24 mouse cellular contexts compared by ENCODE assay signal in genomic region chr4:41655525-41655924, GRCm38 (mm10). TPM values are rescaled to one million over a fixed set of nuclear protein-coding genes. Genes with fewer than 3 reads are reported as not detected.
DNase-seq lines count a peak whose midpoint lies in the region; ATAC-seq lines count a peak whose summit lies in the region.
"Had no signal": no experiment of that assay in that cellular context is flagged by ENCODE, and none has a peak within 500 bp of the region (broad histone marks: within the 10 kb centered on the region; RNA-seq: fewer than 3 reads in every experiment).

No protein-coding gene starts in this region.

- no peak overlapping the region for H3K4me2 ChIP-seq in neural tube, embryonic 11.5 days (ENCODE audit: low read depth)
- H3K4me2 ChIP-seq in neural tube, embryonic 15.5 days: no peak overlapping the region
- H3K4me2 ChIP-seq: heart, embryonic 13.5 days; hindbrain, embryonic 12.5 days; intestine, embryonic 15.5 days had no signal

- ATAC-seq in neural tube, embryonic 11.5 days (ENCODE audit: insufficient read depth, low FRiP score, low TSS enrichment): no peak
- ATAC-seq in neural tube, embryonic 15.5 days (ENCODE audit: low FRiP score): no peak
- ATAC-seq: CD4-positive, CD25-positive, alpha-beta regulatory T cell, adult 4 months; forebrain, postnatal 0 days; hindbrain, embryonic 16.5 days; intestine, embryonic 15.5 days had no signal

- H3K9me3 ChIP-seq in neural tube, embryonic 11.5 days (ENCODE audit: control insufficient read depth, low read length): no peaks in the 10 kb centered on the region
- H3K9me3 ChIP-seq in neural tube, embryonic 15.5 days (replicated peaks): no peaks in the 10 kb centered on the region
- no peaks in the 10 kb centered on the region for H3K9me3 ChIP-seq in limb, embryonic 10.5 days (replicated peaks)
- H3K9me3 ChIP-seq: heart, embryonic 10.5 days; heart, embryonic 13.5 days; hindbrain, embryonic 12.5 days; intestine, embryonic 15.5 days had no signal

- no peak overlapping the region for H3K9ac ChIP-seq in neural tube, embryonic 11.5 days (ENCODE audit: low read length)
- H3K9ac ChIP-seq in neural tube, embryonic 15.5 days (replicated peaks): no peak overlapping the region
- H3K9ac ChIP-seq: forebrain, postnatal 0 days; heart, embryonic 13.5 days; hindbrain, embryonic 12.5 days; intestine, embryonic 15.5 days had no signal

- no peak overlapping the region for H3K4me3 ChIP-seq in neural tube, embryonic 11.5 days (ENCODE audit: low read depth, low read length)
- no peak overlapping the region for H3K4me3 ChIP-seq in neural tube, embryonic 15.5 days (replicated peaks)
- H3K4me3 ChIP-seq in limb, embryonic 10.5 days: no peak overlapping the region
- H3K4me3 ChIP-seq: gastrocnemius, adult 2 months; heart, embryonic 10.5 days; heart, embryonic 13.5 days; hindbrain, embryonic 12.5 days; intestine, embryonic 15.5 days had no signal

- WGBS in neural tube, embryonic 11.5 days: 81% methylated on average over 2 of the region's 2 CpGs
- WGBS in neural tube, embryonic 15.5 days: 86% methylated on average over 2 of the region's 2 CpGs
- WGBS in limb, embryonic 10.5 days: 54% methylated on average over 2 of the region's 2 CpGs

- peak; percentile 87 for DNase-seq in heart, adult 11 months
- DNase-seq in heart, adult 9 months (ENCODE audit: low spot score in 2 of 2): no peak
- peak; percentile 9 for DNase-seq in neural tube, embryonic 11.5 days (ENCODE audit: low spot score)
- no peak for DNase-seq in limb, embryonic 10.5 days (ENCODE audit: low spot score)
- no peak for DNase-seq in lung, postnatal 14 days
- DNase-seq: adrenal gland, adult 2 months; adrenal gland, postnatal 14 days; cerebellum, adult 11 months; cerebellum, adult 2 months; cerebellum, adult 9-11 months; cerebellum, postnatal 25 days; forebrain, postnatal 0 days; gastrocnemius, adult 2 months; gastrocnemius, postnatal 14 days; heart, adult 18-20 months; heart, postnatal 14 days; heart, postnatal 4 days had no signal

- no peak overlapping the region for H3K27ac ChIP-seq in neural tube, embryonic 11.5 days (ENCODE audit: low read depth, low read length)
- no peak overlapping the region for H3K27ac ChIP-seq in neural tube, embryonic 15.5 days (replicated peaks)
- peak overlapping the region; percentile 47 for H3K27ac ChIP-seq in limb, embryonic 10.5 days
- H3K27ac ChIP-seq: heart, embryonic 10.5 days; heart, embryonic 13.5 days; hindbrain, embryonic 12.5 days; intestine, embryonic 15.5 days had no signal

- no peaks in the 10 kb centered on the region for H3K27me3 ChIP-seq in neural tube, embryonic 11.5 days (ENCODE audit: control insufficient read depth, insufficient read depth, low read length)
- H3K27me3 ChIP-seq in neural tube, embryonic 15.5 days (replicated peaks): no peaks in the 10 kb centered on the region
- peaks cover 86% of the 10 kb centered on the region for H3K27me3 ChIP-seq in limb, embryonic 10.5 days (ENCODE audit: low read depth, poor library complexity, severe bottlenecking)
- H3K27me3 ChIP-seq: hindbrain, embryonic 12.5 days had no signal

- peaks cover 6% of the 10 kb centered on the region for H3K36me3 ChIP-seq in neural tube, embryonic 11.5 days (ENCODE audit: control insufficient read depth, insufficient read depth, low read length)
- H3K36me3 ChIP-seq in neural tube, embryonic 15.5 days: no peaks in the 10 kb centered on the region
- peaks cover 10% of the 10 kb centered on the region for H3K36me3 ChIP-seq in limb, embryonic 10.5 days
- H3K36me3 ChIP-seq: heart, embryonic 10.5 days; heart, embryonic 13.5 days; intestine, embryonic 15.5 days had no signal

- H3K4me1 ChIP-seq in neural tube, embryonic 11.5 days (ENCODE audit: control insufficient read depth, insufficient read depth, low read length): peaks cover 24% of the 10 kb centered on the region
- H3K4me1 ChIP-seq in neural tube, embryonic 15.5 days: peaks cover 19% of the 10 kb centered on the region
- H3K4me1 ChIP-seq in limb, embryonic 10.5 days: peaks cover 75% of the 10 kb centered on the region

RNA-seq across cellular contexts. Expression of gene Enho, which starts 15.4 kb away (rescaled TPM):
- 36.9 and 43.3 TPM in 2 replicates for polyA plus RNA-seq in neural tube, embryonic 11.5 days (2014; fragmentation: Nextera tagmentation; extraction: Ambion mirVana)
- 89.8 and 111 TPM in 2 replicates for polyA plus RNA-seq in neural tube, embryonic 15.5 days (2015; fragmentation: Nextera tagmentation; extraction: Ambion mirVana)
- 21.0 and 24.2 TPM in 2 replicates for polyA plus RNA-seq in limb, embryonic 10.5 days (2016; fragmentation: Nextera tagmentation; extraction: Ambion mirVana)
- polyA plus RNA-seq: CD4-positive, CD25-positive, alpha-beta regulatory T cell, adult 4 months had no signal

RNA-seq across cellular contexts. Expression of gene Cntfr, which starts 41.4 kb away (rescaled TPM):
- polyA plus RNA-seq in neural tube, embryonic 11.5 days (2014; fragmentation: Nextera tagmentation; extraction: Ambion mirVana): 43.8 and 44.2 TPM in 2 replicates
- polyA plus RNA-seq in neural tube, embryonic 15.5 days (2015; fragmentation: Nextera tagmentation; extraction: Ambion mirVana): 23.1 and 27.2 TPM in 2 replicates
- 6.1 and 7.8 TPM in 2 replicates for polyA plus RNA-seq in limb, embryonic 10.5 days (2016; fragmentation: Nextera tagmentation; extraction: Ambion mirVana)
- polyA plus RNA-seq: CD4-positive, CD25-positive, alpha-beta regulatory T cell, adult 4 months had no signal

RNA-seq across cellular contexts. Expression of gene Il11ra1, which starts 44.3 kb away (rescaled TPM):
- 65.9 and 82.1 TPM in 2 replicates for polyA plus RNA-seq in neural tube, embryonic 11.5 days (2014; fragmentation: Nextera tagmentation; extraction: Ambion mirVana)
- 52.6 and 56.6 TPM in 2 replicates for polyA plus RNA-seq in neural tube, embryonic 15.5 days (2015; fragmentation: Nextera tagmentation; extraction: Ambion mirVana)
- polyA plus RNA-seq in limb, embryonic 10.5 days (2016; fragmentation: Nextera tagmentation; extraction: Ambion mirVana): 202 and 253 TPM in 2 replicates

RNA-seq across cellular contexts. Expression of gene Rpp25l, which starts 57.8 kb away (rescaled TPM):
- polyA plus RNA-seq in neural tube, embryonic 11.5 days (2014; fragmentation: Nextera tagmentation; extraction: Ambion mirVana): 80.4 and 81.2 TPM in 2 replicates
- polyA plus RNA-seq in neural tube, embryonic 15.5 days (2015; fragmentation: Nextera tagmentation; extraction: Ambion mirVana): 59.3 and 61.1 TPM in 2 replicates
- 93.6 and 101 TPM in 2 replicates for polyA plus RNA-seq in limb, embryonic 10.5 days (2016; fragmentation: Nextera tagmentation; extraction: Ambion mirVana)

Comparison
In these comparisons a context has a peak if more than half of its experiments do, and no peak if none do; other contexts are left out.
1. DNase-seq: peak in heart, adult 11 months (single experiment) and neural tube, embryonic 11.5 days (single experiment); none in heart, adult 9 months (0 of 2), limb, embryonic 10.5 days (single experiment) and lung, postnatal 14 days (single experiment).